Mouse (Mus musculus) midbrain, embryonic 13.5 days (tissue): Measurements from ENCODE around the gene Fndc3b. TPM values are rescaled to one million over a fixed set of nuclear protein-coding genes. Genes with fewer than 3 reads are reported as not detected.
A peak's percentile ranks its signal among the peaks of the same experiment; 100 is the strongest.

Experiments
- ATAC-seq: fragments of 200-750 bp; cut with Nextera tagmentation; 2 replicates; pipeline ENCODE4 v1.8.0; 2017; ENCODE audit warnings: mild to moderate bottlenecking, moderate TSS enrichment, moderate library complexity
- H3K27ac ChIP-seq: fragments of 300-500 bp; sonication (generic); 2 replicates; pipeline ENCODE4 v1.5.1; 2015; ENCODE audit warnings: inconsistent platforms, mild to moderate bottlenecking, moderate library complexity
- H3K27me3 ChIP-seq: fragments of 300-500 bp; sonication (generic); 2 replicates; pipeline ENCODE4 v1.6.1; 2015; ENCODE audit warnings: mild to moderate bottlenecking, inconsistent platforms
- H3K36me3 ChIP-seq: fragments of 300-500 bp; sonication (generic); 2 replicates; pipeline ENCODE4 v1.6.1; 2015; ENCODE audit warnings: mild to moderate bottlenecking, inconsistent platforms
- H3K4me1 ChIP-seq: fragments of 300-500 bp; sonication (generic); replicated peaks from 2 replicates; pipeline ENCODE4 v1.6.1; 2015; ENCODE audit warnings: inconsistent platforms
- H3K4me2 ChIP-seq: fragments of 300-500 bp; sonication (generic); replicated peaks from 2 replicates; pipeline ENCODE4 v1.6.1; 2015; ENCODE audit warnings: moderate library complexity, mild to moderate bottlenecking, inconsistent platforms
- H3K4me3 ChIP-seq: fragments of 300-500 bp; sonication (generic); replicated peaks from 2 replicates; pipeline ENCODE4 v1.5.1; 2015; ENCODE audit warnings: mild to moderate bottlenecking, inconsistent platforms
- H3K9ac ChIP-seq: fragments of 300-500 bp; sonication (generic); replicated peaks from 2 replicates; pipeline ENCODE4 v1.6.1; 2015; ENCODE audit warnings: mild to moderate bottlenecking, inconsistent platforms
- H3K9me3 ChIP-seq: fragments of 300-500 bp; sonication (generic); 2 replicates; pipeline ENCODE4 v1.6.1; 2016; ENCODE audit warnings: mild to moderate bottlenecking, inconsistent platforms
- WGBS: fragments of 180-500 bp; shearing (Covaris S2); methylation state at CpG from one replicate; pipeline ENCODE4 v1.1.7; 2015; 5-methylcytosine and 5-hydroxymethylcytosine counted together
- polyA plus RNA-seq: library from polyadenylated mRNA; unstranded; fragments of >200 nt; fragmentation: Nextera tagmentation; extraction: Ambion mirVana; gene quantifications from 2 replicates; pipeline ENCODE4 v1.2.1, GENCODE M21; 2015

Fndc3b gene
- polyA plus RNA-seq, 1 experiment from 2014 or later = 10.0 TPM

DNA sequence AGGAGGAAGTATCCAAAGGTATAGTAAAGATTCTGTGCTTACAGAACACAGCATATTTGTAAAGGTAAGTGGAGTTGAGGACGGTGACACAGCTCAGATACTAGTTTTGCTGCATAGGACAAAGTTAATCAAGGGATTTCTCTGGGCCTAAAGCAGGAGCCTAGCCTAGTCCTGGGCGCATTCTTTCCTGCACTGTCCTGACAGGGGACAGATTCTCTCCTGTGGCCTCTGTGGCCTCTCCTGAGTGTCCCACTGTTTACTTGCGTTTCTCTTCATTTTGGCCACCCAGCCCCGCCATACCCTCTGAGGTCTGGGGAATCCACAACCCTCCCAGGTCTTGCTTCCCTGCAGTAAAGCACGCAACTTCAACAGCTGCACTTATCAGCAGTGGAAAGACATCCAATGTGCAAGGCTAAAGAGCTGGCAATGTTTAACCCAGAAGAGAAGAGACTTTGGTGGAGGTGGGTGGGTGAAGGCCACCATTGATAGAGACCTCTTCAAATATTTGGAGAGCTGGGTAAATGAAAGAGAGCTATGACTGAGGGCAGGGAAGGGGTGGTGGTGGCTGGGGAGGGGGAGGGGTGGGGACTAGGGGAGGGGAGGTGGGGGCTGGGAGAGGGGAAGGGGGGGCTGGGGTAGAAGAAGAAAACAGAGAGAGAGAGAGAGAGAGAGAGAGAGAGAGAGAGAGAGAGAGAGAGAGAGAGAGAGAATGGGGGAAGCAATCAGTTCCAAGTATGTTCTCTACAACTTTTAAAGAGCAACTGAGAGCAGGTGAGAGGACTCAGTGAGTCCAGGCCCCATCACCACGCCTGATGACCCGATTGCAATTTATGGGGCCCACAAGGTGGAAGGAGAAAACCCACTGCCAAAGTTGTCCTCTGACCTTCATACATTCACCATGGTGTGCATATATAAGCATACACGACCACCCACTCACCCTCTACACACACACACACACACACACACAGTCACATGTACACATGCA is 18.0 kb upstream of the Fndc3b start:
- no peaks in the 10 kb centered on the region for H3K9me3 ChIP-seq
- no peak overlapping the region for H3K27ac ChIP-seq
- ATAC-seq = no peak
- no peak overlapping the region for H3K9ac ChIP-seq
- no peaks in the 10 kb centered on the region for H3K4me1 ChIP-seq
- no peak overlapping the region for H3K4me2 ChIP-seq
- H3K36me3 ChIP-seq = no peaks in the 10 kb centered on the region
- H3K27me3 ChIP-seq = no peaks in the 10 kb centered on the region
- H3K4me3 ChIP-seq = no peak overlapping the region
- 82% methylated on average over 8 of the region's 8 CpGs for WGBS

DNA sequence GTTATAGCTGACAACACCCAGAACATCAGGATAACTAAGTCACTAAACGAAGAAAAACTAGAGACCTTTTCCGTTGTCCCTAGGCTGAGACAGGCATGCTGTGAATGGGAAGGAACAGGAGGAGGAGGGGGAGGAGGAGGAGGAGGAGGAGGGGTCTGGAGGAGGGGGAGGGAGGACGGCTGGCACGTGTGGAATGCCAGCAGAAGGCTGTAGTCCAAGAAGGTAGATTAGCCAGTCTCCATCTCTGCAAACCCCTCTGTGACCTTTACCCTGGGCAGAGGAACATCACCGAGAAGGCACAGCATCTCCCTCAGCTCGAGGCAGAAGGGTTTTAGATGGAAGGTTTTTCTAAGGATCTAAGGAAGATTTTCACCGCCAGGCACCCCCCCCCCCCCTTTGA is 17.1 kb upstream of the Fndc3b start:
- H3K27me3 ChIP-seq = no peaks in the 10 kb centered on the region
- no peak for ATAC-seq
- no peak overlapping the region for H3K4me2 ChIP-seq
- H3K9ac ChIP-seq = no peak overlapping the region
- no peaks in the 10 kb centered on the region for H3K36me3 ChIP-seq
- no peaks in the 10 kb centered on the region for H3K4me1 ChIP-seq
- H3K9me3 ChIP-seq = no peaks in the 10 kb centered on the region
- 10% methylated on average over 7 of the region's 7 CpGs for WGBS
- H3K27ac ChIP-seq = no peak overlapping the region
- no peak overlapping the region for H3K4me3 ChIP-seq

DNA sequence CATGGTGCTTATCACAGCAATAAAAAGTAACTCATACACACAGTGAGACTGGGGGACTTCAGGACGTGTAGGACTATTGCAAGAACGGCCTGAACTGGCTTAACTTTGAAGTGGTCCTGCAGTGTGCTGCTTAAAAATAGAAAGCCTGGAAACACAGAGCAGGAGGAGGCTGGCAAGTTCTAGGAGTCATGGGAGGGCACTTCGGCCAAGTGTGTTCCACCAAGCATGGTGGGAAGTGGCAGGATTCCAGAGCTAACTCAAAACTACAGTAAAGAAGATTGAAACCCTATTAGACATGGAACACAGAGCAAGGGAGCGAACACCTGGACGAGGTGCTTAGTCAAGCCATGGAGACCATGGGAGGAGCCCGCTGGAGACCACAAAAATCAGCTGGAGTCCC is 14.6 kb upstream of the Fndc3b start:
- H3K36me3 ChIP-seq = no peaks in the 10 kb centered on the region
- no peak overlapping the region for H3K4me3 ChIP-seq
- ATAC-seq = no peak
- H3K9ac ChIP-seq = no peak overlapping the region
- WGBS = 81% methylated on average over 6 of the region's 6 CpGs
- no peaks in the 10 kb centered on the region for H3K4me1 ChIP-seq
- no peak overlapping the region for H3K4me2 ChIP-seq
- no peaks in the 10 kb centered on the region for H3K27me3 ChIP-seq
- no peak overlapping the region for H3K27ac ChIP-seq
- H3K9me3 ChIP-seq = no peaks in the 10 kb centered on the region

DNA sequence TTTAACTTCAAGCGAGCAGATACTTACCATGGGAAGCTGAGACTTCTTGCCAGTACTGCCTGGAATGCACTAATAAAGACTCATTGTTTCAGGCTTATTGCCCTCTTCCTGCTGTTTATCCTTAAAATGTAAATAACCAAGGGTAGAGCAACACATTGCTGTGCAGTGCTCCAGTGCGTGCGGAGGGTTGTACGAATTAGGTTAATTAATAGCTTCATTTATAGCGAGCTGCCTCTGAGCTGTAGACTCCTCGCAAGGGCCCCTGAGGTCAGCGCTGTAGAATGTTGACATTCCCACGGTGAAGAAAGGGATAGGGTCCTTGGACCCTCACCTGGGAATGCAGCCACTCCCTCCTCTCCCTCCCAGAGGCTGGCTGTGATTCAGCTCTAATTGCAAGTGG is 13.1 kb upstream of the Fndc3b start:
- ATAC-seq = no peak
- no peak overlapping the region for H3K4me2 ChIP-seq
- no peaks in the 10 kb centered on the region for H3K27me3 ChIP-seq
- no peak overlapping the region for H3K27ac ChIP-seq
- H3K4me3 ChIP-seq = no peak overlapping the region
- no peak overlapping the region for H3K9ac ChIP-seq
- 73% methylated on average over 8 of the region's 8 CpGs for WGBS
- H3K36me3 ChIP-seq = no peaks in the 10 kb centered on the region
- no peaks in the 10 kb centered on the region for H3K4me1 ChIP-seq
- no peaks in the 10 kb centered on the region for H3K9me3 ChIP-seq

DNA sequence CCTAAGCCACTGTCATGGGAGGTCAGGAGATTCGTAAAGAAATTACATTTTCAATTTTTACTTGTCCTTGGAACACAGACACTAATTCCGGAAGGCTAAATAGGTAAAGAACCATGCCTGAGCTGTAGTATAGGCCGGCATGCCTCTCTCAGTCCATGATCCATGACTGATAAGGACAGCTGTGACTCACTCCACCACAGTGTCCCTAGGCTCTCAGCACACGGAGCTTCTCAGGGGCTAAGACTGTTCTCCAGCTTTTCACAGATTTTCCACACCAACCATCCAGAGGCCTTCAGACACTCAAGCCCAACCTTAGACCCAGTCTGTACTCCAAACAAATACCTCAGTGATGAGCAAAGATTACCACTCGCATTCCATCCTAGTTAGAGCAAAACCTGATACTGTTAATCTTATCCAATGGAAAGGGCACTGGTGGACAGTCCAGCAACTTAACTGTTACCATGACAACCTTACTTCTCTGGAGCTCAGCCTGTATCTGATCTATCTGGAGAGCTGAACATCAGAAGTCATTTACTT is 7.8 kb upstream of the Fndc3b start:
- WGBS = 85% methylated on average over 5 of the region's 5 CpGs
- ATAC-seq = no peak
- no peaks in the 10 kb centered on the region for H3K36me3 ChIP-seq

DNA sequence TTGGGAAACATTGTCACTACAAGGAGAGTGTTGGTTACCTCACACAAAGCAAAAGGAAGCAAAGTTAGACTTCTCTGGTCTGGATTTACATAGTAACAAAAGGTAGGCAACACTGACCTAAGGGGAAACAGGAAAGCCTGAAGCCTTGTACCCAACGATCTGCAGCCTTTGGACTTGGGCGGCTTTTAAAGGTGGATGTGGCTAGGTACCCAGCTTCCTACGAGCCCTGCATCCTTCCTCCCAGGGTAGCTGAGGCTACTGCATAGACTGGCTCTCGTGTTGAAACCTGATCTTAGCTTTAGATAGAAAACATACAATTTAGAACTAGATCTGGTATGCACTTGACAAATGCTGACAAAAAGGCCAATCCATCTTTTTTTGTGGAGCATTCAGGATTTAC is 2.9 kb upstream of the Fndc3b start:
- no peak overlapping the region for H3K9ac ChIP-seq
- peaks cover 7% of the 10 kb centered on the region for H3K4me1 ChIP-seq
- no peak overlapping the region for H3K27ac ChIP-seq
- H3K4me2 ChIP-seq = no peak overlapping the region
- 0 out of 2 replicates have a peak, but pooled peaks cover 3% of the 10 kb centered on the region for H3K27me3 ChIP-seq
- ATAC-seq = no peak
- no peak overlapping the region for H3K4me3 ChIP-seq
- no peaks in the 10 kb centered on the region for H3K36me3 ChIP-seq
- WGBS = 46% methylated on average over 4 of the region's 4 CpGs
- H3K9me3 ChIP-seq = no peaks in the 10 kb centered on the region

More for the DNA sequence above, 7.8 kb upstream of the Fndc3b start:
- Histone ChIP-seq H3K4me3 (no peak overlapping the region), H3K4me2 (no peak overlapping the region), H3K9me3 (no peaks in the 10 kb centered on the region), H3K4me1 (no peaks in the 10 kb centered on the region), H3K27ac (no peak overlapping the region), H3K9ac (no peak overlapping the region), H3K27me3 (0 out of 2 replicates have a peak, but pooled peaks cover 3% of the 10 kb centered on the region)

DNA sequence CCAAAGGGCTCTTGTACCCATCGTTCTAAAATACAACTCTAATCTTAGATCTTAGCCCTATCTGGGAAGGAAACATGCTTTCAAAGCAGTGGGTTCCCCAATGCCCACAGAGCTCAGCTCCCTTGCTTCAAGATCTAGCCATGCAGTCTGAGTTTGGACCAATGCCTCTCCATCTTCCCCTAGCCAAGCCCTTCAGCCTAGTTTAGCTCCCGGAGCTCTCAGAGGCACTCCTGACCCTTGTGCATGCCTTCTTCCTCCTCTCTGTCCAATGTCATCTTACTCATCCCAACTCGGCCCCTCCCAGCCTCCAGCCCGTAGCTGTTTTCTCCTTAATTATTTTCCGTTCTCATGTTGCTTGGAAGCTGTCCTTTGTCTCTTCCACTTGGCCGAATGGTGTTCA is 1.3 kb upstream of the Fndc3b start:
- H3K4me2 ChIP-seq = no peak overlapping the region
- 58% methylated on average over 6 of the region's 6 CpGs for WGBS

DNA sequence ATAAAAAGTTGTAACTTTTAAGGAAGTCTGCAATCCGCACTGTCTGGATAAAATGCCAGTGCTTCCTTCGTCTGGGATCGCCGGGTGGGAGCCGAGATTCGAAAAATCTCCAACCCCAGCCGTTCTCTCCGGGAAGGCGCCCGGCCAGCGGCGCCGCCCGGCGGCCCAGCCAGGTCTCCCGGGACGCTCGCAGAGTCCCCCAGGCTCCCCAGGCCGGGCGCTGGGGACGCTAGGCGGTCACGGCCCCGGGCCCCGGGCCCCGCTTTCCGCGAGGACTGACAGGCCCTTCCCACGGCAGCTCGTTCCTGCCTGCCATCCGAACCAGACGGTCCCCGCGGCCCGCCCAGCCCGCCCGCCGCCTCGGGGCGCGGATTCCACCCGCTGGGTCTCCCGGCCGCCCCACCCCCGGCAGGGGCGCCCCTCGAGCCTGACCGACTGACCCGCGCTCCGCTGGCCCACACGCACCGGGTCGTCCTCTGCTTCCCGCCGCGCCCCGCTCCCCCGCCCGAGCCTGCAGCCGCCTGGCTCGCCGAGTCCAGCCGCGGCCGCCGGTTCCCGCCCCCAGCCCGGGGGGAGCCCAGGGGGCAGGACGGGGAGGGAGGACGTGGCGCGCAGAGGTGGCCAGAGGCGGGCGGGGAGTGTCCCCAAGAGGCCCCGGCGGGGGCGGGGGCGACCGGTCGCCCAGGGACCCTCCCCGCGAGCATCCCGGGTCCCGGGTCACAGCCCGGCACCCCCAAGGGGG is 1.0 kb downstream of the Fndc3b start:
- no peaks in the 10 kb centered on the region for H3K9me3 ChIP-seq
- WGBS = under 1% methylated on average over 49 of the region's 86 CpGs
- peak overlapping the region; percentile 83 for H3K9ac ChIP-seq
- no peaks in the 10 kb centered on the region for H3K36me3 ChIP-seq
- H3K4me2 ChIP-seq = peak overlapping the region; percentile 78
- H3K4me3 ChIP-seq = peak overlapping the region; percentile 79
- H3K27me3 ChIP-seq = 0 out of 2 replicates have a peak, but pooled peaks cover under 1% of the 10 kb centered on the region
- peak; percentile 53 for ATAC-seq
- H3K27ac ChIP-seq = peak overlapping the region; percentile 94
- H3K4me1 ChIP-seq = peaks cover 14% of the 10 kb centered on the region

More for the DNA sequence above, 1.3 kb upstream of the Fndc3b start:
- ATAC-seq = no peak
- Histone ChIP-seq H3K27ac (no peak overlapping the region), H3K27me3 (0 out of 2 replicates have a peak, but pooled peaks cover 3% of the 10 kb centered on the region), H3K9me3 (no peaks in the 10 kb centered on the region), H3K4me3 (no peak overlapping the region), H3K36me3 (no peaks in the 10 kb centered on the region), H3K4me1 (peaks cover 14% of the 10 kb centered on the region), H3K9ac (no peak overlapping the region)

DNA sequence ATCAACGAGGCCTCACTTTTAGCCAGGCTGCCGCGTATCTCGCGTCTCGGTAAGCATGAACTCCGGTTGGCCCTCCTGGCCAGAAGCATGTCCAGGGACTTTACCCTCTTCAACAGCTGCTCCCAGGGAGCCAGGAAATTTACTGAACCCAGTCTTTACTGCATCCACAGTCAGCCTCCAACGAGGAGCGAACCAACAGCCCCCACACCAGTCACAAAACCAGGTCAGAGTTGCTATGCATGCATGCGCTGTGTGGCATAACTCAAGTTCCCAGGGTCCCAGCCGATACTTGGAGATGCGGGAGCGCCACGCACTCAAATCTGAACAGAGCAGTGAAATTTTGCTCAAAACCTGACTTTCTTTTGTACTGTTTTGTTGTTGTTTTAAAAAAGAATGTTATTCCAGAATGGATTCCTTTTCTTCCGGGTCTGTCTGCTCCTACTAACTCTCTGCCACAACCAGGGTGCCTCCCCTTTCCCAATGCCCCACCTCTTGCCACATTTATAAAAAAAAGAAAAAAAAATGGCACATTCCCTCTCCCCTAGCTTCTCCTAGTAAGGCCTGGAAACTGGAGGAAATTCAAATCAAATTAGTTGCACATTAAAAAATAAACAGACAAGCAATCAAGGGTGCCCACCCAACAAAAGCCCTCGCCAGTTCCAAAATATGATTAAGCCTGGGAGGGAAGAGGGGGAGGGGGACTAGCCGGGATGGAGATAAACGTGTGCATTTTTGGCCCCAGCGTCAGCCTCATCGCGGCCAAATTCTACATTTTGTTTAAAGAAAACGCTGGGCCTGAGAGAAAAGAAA is 1.8 kb downstream of the Fndc3b start:
- H3K9ac ChIP-seq = peak overlapping the region; percentile 83

DNA sequence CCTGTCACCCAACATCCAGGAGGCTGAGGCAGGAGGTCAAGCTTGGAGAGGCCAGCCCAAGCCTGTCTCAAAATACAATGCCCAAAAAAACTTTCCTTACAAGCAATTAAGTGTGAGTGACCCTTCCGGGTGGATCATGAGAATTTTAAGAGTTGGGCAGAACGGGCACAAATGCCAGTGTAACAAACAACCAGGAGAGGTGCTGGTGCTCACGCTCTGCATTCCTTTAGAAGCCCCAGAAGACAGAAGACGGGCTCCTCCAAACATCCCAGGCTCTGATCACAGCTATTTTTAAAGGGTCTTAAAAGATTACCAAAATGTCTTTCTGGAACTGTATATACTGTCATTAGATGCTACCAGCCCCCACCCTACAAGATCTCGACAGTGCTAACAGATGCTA is 2.5 kb downstream of the Fndc3b start:
- Histone ChIP-seq H3K27ac (no peak overlapping the region), H3K36me3 (no peaks in the 10 kb centered on the region), H3K4me1 (peaks cover 14% of the 10 kb centered on the region), H3K27me3 (no peaks in the 10 kb centered on the region), H3K4me3 (peak overlapping the region; percentile 79), H3K9ac (no peak overlapping the region), H3K4me2 (peak overlapping the region; percentile 78), H3K9me3 (no peaks in the 10 kb centered on the region)
- 31% methylated on average over 5 of the region's 5 CpGs for WGBS
- no peak for ATAC-seq

More for the DNA sequence above, 1.8 kb downstream of the Fndc3b start:
- 2% methylated on average over 22 of the region's 22 CpGs for WGBS
- Histone ChIP-seq H3K36me3 (no peaks in the 10 kb centered on the region), H3K4me2 (peak overlapping the region; percentile 78), H3K9me3 (no peaks in the 10 kb centered on the region), H3K4me1 (peaks cover 14% of the 10 kb centered on the region), H3K27ac (no peak overlapping the region; the same call in 1 of the 2 replicates), H3K4me3 (peak overlapping the region; percentile 79), H3K27me3 (no peaks in the 10 kb centered on the region)
- ATAC-seq = no peak

DNA sequence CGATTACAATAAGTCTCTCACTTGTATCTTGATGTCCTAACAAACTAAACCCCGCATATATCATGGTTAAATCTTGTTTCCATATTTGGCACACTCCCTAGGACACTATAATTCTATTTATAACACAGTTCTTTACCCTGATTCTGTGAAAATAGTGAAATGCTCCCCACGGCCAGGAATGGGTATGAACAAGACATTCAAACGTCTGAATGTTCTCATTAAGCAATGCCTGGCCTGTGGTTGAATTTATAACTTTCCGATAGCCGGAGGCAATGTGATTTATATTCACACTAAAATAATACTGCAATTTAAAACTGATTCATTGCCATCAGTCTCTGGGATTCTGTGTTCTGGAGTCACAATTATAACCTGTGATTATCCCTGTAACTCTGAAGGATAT is 5.3 kb downstream of the Fndc3b start:
- Histone ChIP-seq H3K9ac (no peak overlapping the region), H3K27ac (no peak overlapping the region), H3K4me1 (peaks cover 14% of the 10 kb centered on the region), H3K36me3 (no peaks in the 10 kb centered on the region), H3K27me3 (no peaks in the 10 kb centered on the region), H3K9me3 (no peaks in the 10 kb centered on the region), H3K4me3 (no peak overlapping the region), H3K4me2 (no peak overlapping the region)
- 84% methylated on average over 6 of the region's 6 CpGs for WGBS
- ATAC-seq = no peak
